Comparison of ENCODE assay signal across 9 mouse cellular contexts in the genomic region with DNA sequence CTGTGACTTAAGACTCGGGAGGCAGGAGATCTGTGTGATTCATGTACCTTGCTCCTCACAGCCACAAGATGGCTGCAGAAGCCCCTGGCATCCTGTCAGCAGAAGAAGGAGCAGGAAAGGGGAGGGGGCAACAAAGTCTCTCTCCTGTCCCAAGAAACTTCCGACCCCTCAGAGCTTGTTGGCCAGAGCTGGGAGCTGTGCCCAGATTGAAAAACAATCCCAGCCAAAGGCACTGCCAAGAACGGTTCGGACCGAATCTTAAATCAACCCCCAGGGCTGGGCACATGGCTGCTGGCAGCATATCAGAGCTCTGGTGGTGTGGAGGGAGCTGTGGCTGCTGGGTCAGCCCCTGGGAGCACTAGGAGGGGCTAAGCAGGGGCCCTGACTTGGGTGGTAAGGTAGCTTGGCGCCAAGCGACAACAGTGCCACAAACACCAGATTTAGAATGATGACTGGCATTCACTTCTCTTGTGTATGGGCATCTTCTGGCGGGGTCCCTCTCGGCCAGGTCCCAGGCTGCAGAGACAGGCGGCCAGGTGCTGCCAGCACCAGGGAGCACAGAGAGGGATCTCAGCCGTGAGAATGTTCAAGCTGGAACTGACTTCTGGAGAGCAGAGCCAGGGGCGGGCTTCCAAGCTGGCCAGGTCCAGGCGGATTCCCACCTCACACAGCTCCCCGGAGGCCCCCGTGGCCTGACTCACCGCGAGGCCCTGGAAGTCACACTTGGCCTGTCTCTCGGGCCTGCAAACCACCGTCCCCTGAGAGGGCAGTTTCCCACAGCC. TPM values are rescaled to one million over a fixed set of nuclear protein-coding genes. Genes with fewer than 3 reads are reported as not detected.
A peak's percentile ranks its signal among the peaks of the same experiment; 100 is the strongest.
DNase-seq lines count a peak whose midpoint lies in the region; ATAC-seq lines count a peak whose summit lies in the region.
"Had no signal": no experiment of that assay in that cellular context is flagged by ENCODE, and none has a peak within 500 bp of the region (broad histone marks: within the 10 kb centered on the region; RNA-seq: fewer than 3 reads in every experiment).

No protein-coding gene starts in this region.

- 76% methylated on average over 19 of the region's 19 CpGs for WGBS in forebrain, embryonic 14.5 days
- 76% methylated on average over 19 of the region's 19 CpGs for WGBS in forebrain, embryonic 11.5 days
- 53% methylated on average over 19 of the region's 19 CpGs for WGBS in lung, embryonic 16.5 days
- WGBS in embryonic facial prominence, embryonic 15.5 days, result 50% methylated on average over 19 of the region's 19 CpGs

- no peaks in the 10 kb centered on the region for H3K9me3 ChIP-seq in forebrain, embryonic 14.5 days (replicated peaks; ENCODE audit: control insufficient read depth, low read length)
- H3K9me3 ChIP-seq in forebrain, embryonic 11.5 days (ENCODE audit: control insufficient read depth, low read length), result no peaks in the 10 kb centered on the region
- no peaks in the 10 kb centered on the region for H3K9me3 ChIP-seq in lung, embryonic 16.5 days (ENCODE audit: control insufficient read depth, low read length)
- no peaks in the 10 kb centered on the region for H3K9me3 ChIP-seq in embryonic facial prominence, embryonic 15.5 days (replicated peaks)

- no peak overlapping the region; the same call in 1 of the 2 replicates for H3K27ac ChIP-seq in forebrain, embryonic 14.5 days (ENCODE audit: low read depth, low read length)
- H3K27ac ChIP-seq in forebrain, embryonic 11.5 days (ENCODE audit: low read depth, low read length), result no peak overlapping the region
- H3K27ac ChIP-seq in lung, embryonic 16.5 days (ENCODE audit: low read length), result peak overlapping the region; percentile 59
- peak overlapping the region; percentile 87 for H3K27ac ChIP-seq in embryonic facial prominence, embryonic 15.5 days (replicated peaks)
- H3K27ac ChIP-seq: liver, embryonic 14.5 days had no signal

- H3K4me2 ChIP-seq in forebrain, embryonic 14.5 days (ENCODE audit: low read length), result no peak overlapping the region
- no peak overlapping the region for H3K4me2 ChIP-seq in forebrain, embryonic 11.5 days (ENCODE audit: low read depth, low read length, severe bottlenecking)
- no peak overlapping the region for H3K4me2 ChIP-seq in lung, embryonic 16.5 days (ENCODE audit: low read depth, low read length)
- H3K4me2 ChIP-seq in embryonic facial prominence, embryonic 15.5 days (replicated peaks), result 0 out of 2 replicates have a peak overlapping the region, but pooled peaks have one; percentile 6

- H3K9ac ChIP-seq in forebrain, embryonic 14.5 days (ENCODE audit: low read length), result no peak overlapping the region
- H3K9ac ChIP-seq in forebrain, embryonic 11.5 days (ENCODE audit: low read length), result no peak overlapping the region
- peak overlapping the region; percentile 28; the same call in 1 of the 2 replicates for H3K9ac ChIP-seq in lung, embryonic 16.5 days (ENCODE audit: low read length)
- no peak overlapping the region for H3K9ac ChIP-seq in embryonic facial prominence, embryonic 15.5 days
- H3K9ac ChIP-seq: liver, embryonic 14.5 days had no signal

- H3K36me3 ChIP-seq in forebrain, embryonic 14.5 days (ENCODE audit: control insufficient read depth, insufficient read depth, low read length), result peaks cover 14% of the 10 kb centered on the region; the same call in 1 of the 2 replicates
- H3K36me3 ChIP-seq in forebrain, embryonic 11.5 days (ENCODE audit: control insufficient read depth, insufficient read depth, low read length), result no peaks in the 10 kb centered on the region; the same call in 1 of the 2 replicates
- H3K36me3 ChIP-seq in lung, embryonic 16.5 days (ENCODE audit: control insufficient read depth, insufficient read depth, low read length), result peaks cover 19% of the 10 kb centered on the region
- H3K36me3 ChIP-seq in embryonic facial prominence, embryonic 15.5 days, result peaks cover 18% of the 10 kb centered on the region

- peak; percentile 30 for DNase-seq in forebrain, embryonic 14.5 days (ENCODE audit: low spot score)
- no peak for DNase-seq in forebrain, embryonic 11.5 days (ENCODE audit: low spot score)
- DNase-seq in lung, postnatal 25 days (ENCODE audit: low spot score), result no peak
- peak; percentile 62 to 71 for DNase-seq in layer of hippocampus, postnatal 10 days (ENCODE audit: low spot score in 2 of 2)
- DNase-seq in spleen, postnatal 4 days (ENCODE audit: low spot score in 2 of 2), result no peak
- no peak for DNase-seq in embryo, embryonic 10.5 days (ENCODE audit: low spot score)

- no peaks in the 10 kb centered on the region for H3K27me3 ChIP-seq in forebrain, embryonic 14.5 days (replicated peaks; ENCODE audit: control insufficient read depth, insufficient read depth, low read length)
- H3K27me3 ChIP-seq in forebrain, embryonic 11.5 days (ENCODE audit: control insufficient read depth, insufficient read depth, low read length), result no peaks in the 10 kb centered on the region
- H3K27me3 ChIP-seq in lung, embryonic 16.5 days (ENCODE audit: control insufficient read depth, insufficient read depth, low read depth, low read length), result no peaks in the 10 kb centered on the region
- H3K27me3 ChIP-seq in embryonic facial prominence, embryonic 15.5 days, result no peaks in the 10 kb centered on the region

- H3K4me1 ChIP-seq in forebrain, embryonic 14.5 days (ENCODE audit: control insufficient read depth, insufficient read depth, low read length), result no peaks in the 10 kb centered on the region
- H3K4me1 ChIP-seq in forebrain, embryonic 11.5 days (replicated peaks; ENCODE audit: control insufficient read depth, insufficient read depth, low read length), result no peaks in the 10 kb centered on the region
- peaks cover 17% of the 10 kb centered on the region for H3K4me1 ChIP-seq in lung, embryonic 16.5 days (replicated peaks; ENCODE audit: control insufficient read depth, insufficient read depth, low read length)
- H3K4me1 ChIP-seq in embryonic facial prominence, embryonic 15.5 days, result peaks cover 53% of the 10 kb centered on the region

- 0 out of 2 replicates have a peak, but pooled peaks have one; percentile 34 for ATAC-seq in forebrain, embryonic 14.5 days
- ATAC-seq in forebrain, embryonic 11.5 days (replicated peaks; ENCODE audit: low FRiP score), result no peak
- peak; percentile 37; the same call in 1 of the 2 replicates for ATAC-seq in lung, embryonic 16.5 days (ENCODE audit: low read depth)
- ATAC-seq in embryonic facial prominence, embryonic 15.5 days (ENCODE audit: insufficient number of reproducible peaks, low FRiP score, low TSS enrichment, low read depth), result peak; percentile 72

- no peak overlapping the region for H3K4me3 ChIP-seq in forebrain, embryonic 14.5 days (ENCODE audit: low read depth, low read length)
- H3K4me3 ChIP-seq in forebrain, embryonic 11.5 days (ENCODE audit: low read depth, low read length), result no peak overlapping the region
- H3K4me3 ChIP-seq in lung, embryonic 16.5 days (ENCODE audit: low read length), result no peak overlapping the region
- H3K4me3 ChIP-seq in embryonic facial prominence, embryonic 15.5 days (replicated peaks), result no peak overlapping the region

RNA-seq across cellular contexts. Expression of a gene that starts 8.5 kb away (rescaled TPM):
- polyA plus RNA-seq in forebrain, embryonic 14.5 days (2014; fragmentation: Nextera tagmentation; extraction: Ambion mirVana), result 23.9 and 30.7 TPM in 2 replicates
- 16.3 and 18.1 TPM in 2 replicates for polyA plus RNA-seq in forebrain, embryonic 11.5 days (2014; fragmentation: Nextera tagmentation; extraction: Ambion mirVana)
- 13.9 and 15.4 TPM in 2 replicates for polyA plus RNA-seq in lung, embryonic 16.5 days (2015; fragmentation: Nextera tagmentation; extraction: Ambion mirVana)
- polyA plus RNA-seq in embryonic facial prominence, embryonic 15.5 days (2015; fragmentation: Nextera tagmentation; extraction: Ambion mirVana), result 24.0 and 24.4 TPM in 2 replicates
- 100 to 1,000 TPM; 103 to 114 TPM for total RNA-seq in layer of hippocampus, postnatal 10 days (2021)

RNA-seq across cellular contexts. Expression of a gene that starts 28.9 kb away (rescaled TPM):
- 19.3 and 19.6 TPM in 2 replicates for polyA plus RNA-seq in forebrain, embryonic 14.5 days (2014; fragmentation: Nextera tagmentation; extraction: Ambion mirVana)
- 17.5 and 19.5 TPM in 2 replicates for polyA plus RNA-seq in forebrain, embryonic 11.5 days (2014; fragmentation: Nextera tagmentation; extraction: Ambion mirVana)
- 28.8 and 29.4 TPM in 2 replicates for polyA plus RNA-seq in lung, embryonic 16.5 days (2015; fragmentation: Nextera tagmentation; extraction: Ambion mirVana)
- polyA plus RNA-seq in embryonic facial prominence, embryonic 15.5 days (2015; fragmentation: Nextera tagmentation; extraction: Ambion mirVana), result 27.6 and 28.1 TPM in 2 replicates
- total RNA-seq in layer of hippocampus, postnatal 10 days (2021), result 10 to 100 TPM; 35.6 to 38.4 TPM

RNA-seq across cellular contexts. Expression of a gene that starts 39.3 kb away (rescaled TPM):
- 84.4 and 87.4 TPM in 2 replicates for polyA plus RNA-seq in forebrain, embryonic 14.5 days (2014; fragmentation: Nextera tagmentation; extraction: Ambion mirVana)
- 10.4 and 10.6 TPM in 2 replicates for polyA plus RNA-seq in forebrain, embryonic 11.5 days (2014; fragmentation: Nextera tagmentation; extraction: Ambion mirVana)
- 5.6 and 7.0 TPM in 2 replicates for polyA plus RNA-seq in lung, embryonic 16.5 days (2015; fragmentation: Nextera tagmentation; extraction: Ambion mirVana)
- 16.5 and 18.7 TPM in 2 replicates for polyA plus RNA-seq in embryonic facial prominence, embryonic 15.5 days (2015; fragmentation: Nextera tagmentation; extraction: Ambion mirVana)
- 100 to 1,000 TPM; 174 to 175 TPM for total RNA-seq in layer of hippocampus, postnatal 10 days (2021)

RNA-seq across cellular contexts. Expression of a gene that starts 45.1 kb away (rescaled TPM):
- polyA plus RNA-seq in forebrain, embryonic 14.5 days (2014; fragmentation: Nextera tagmentation; extraction: Ambion mirVana), result 1.7 and 3.2 TPM in 2 replicates
- polyA plus RNA-seq in forebrain, embryonic 11.5 days (2014; fragmentation: Nextera tagmentation; extraction: Ambion mirVana), result 4.9 and 10.9 TPM in 2 replicates
- polyA plus RNA-seq in lung, embryonic 16.5 days (2015; fragmentation: Nextera tagmentation; extraction: Ambion mirVana), result 166 and 169 TPM in 2 replicates
- 151 and 159 TPM in 2 replicates for polyA plus RNA-seq in embryonic facial prominence, embryonic 15.5 days (2015; fragmentation: Nextera tagmentation; extraction: Ambion mirVana)
- 10 to 100 TPM; 21.3 to 22.0 TPM for total RNA-seq in layer of hippocampus, postnatal 10 days (2021)

RNA-seq across cellular contexts. Expression of a gene that starts 58.7 kb away (rescaled TPM):
- 174 and 199 TPM in 2 replicates for polyA plus RNA-seq in forebrain, embryonic 14.5 days (2014; fragmentation: Nextera tagmentation; extraction: Ambion mirVana)
- 113 and 123 TPM in 2 replicates for polyA plus RNA-seq in forebrain, embryonic 11.5 days (2014; fragmentation: Nextera tagmentation; extraction: Ambion mirVana)
- polyA plus RNA-seq in lung, embryonic 16.5 days (2015; fragmentation: Nextera tagmentation; extraction: Ambion mirVana), result 125 and 133 TPM in 2 replicates
- polyA plus RNA-seq in embryonic facial prominence, embryonic 15.5 days (2015; fragmentation: Nextera tagmentation; extraction: Ambion mirVana), result 155 and 174 TPM in 2 replicates
- 100 to 1,000 TPM in 1 of 2 experiments, 10 to 100 TPM in 1; 97.8 to 106 TPM for total RNA-seq in layer of hippocampus, postnatal 10 days (2021)

Comparison
In these comparisons a context has a peak if more than half of its experiments do, and no peak if none do; other contexts are left out.
1. DNase-seq: peak in forebrain, embryonic 14.5 days (single experiment) and layer of hippocampus, postnatal 10 days (2 of 2); none in forebrain, embryonic 11.5 days (single experiment), lung, postnatal 25 days (single experiment), spleen, postnatal 4 days (0 of 2) and embryo, embryonic 10.5 days (single experiment).
2. H3K27ac ChIP-seq: peak in lung, embryonic 16.5 days (single experiment) and embryonic facial prominence, embryonic 15.5 days (single experiment); none in forebrain, embryonic 14.5 days (single experiment) and forebrain, embryonic 11.5 days (single experiment).